Mouse (Mus musculus): Measurements from ENCODE around the gene Efna5.

The Efna5 gene

GRCm38 (mm10) chr17:62745286-62745685 lies 135.8 kb downstream of the Efna5 start:
- peak; percentile 43 for DNase-seq

GRCm38 (mm10) chr17:62744239-62744638 lies 136.9 kb downstream of the Efna5 start:
- peak; percentile 64 for DNase-seq

- DNase-seq, result no peak
Observed at GRCm38 (mm10) chr17:62741702-62742101, 139.4 kb downstream of the Efna5 start.

- peak; percentile 82 for DNase-seq
Observed at GRCm38 (mm10) chr17:62741020-62741419, 140.1 kb downstream of the Efna5 start.

- DNase-seq, result no peak
Observed at GRCm38 (mm10) chr17:62739993-62740392, 141.1 kb downstream of the Efna5 start.

- no peak for DNase-seq
Observed at GRCm38 (mm10) chr17:62737404-62737803, 143.7 kb downstream of the Efna5 start.

GRCm38 (mm10) chr17:62735943-62736342 lies 145.2 kb downstream of the Efna5 start:
- no peak for DNase-seq

GRCm38 (mm10) chr17:62734901-62735300 lies 146.2 kb downstream of the Efna5 start:
- no peak for DNase-seq

- no peak for DNase-seq
Observed at GRCm38 (mm10) chr17:62734067-62734466, 147.1 kb downstream of the Efna5 start.

- no peak for DNase-seq
Observed at GRCm38 (mm10) chr17:62729754-62730470, 151.2 kb downstream of the Efna5 start.

GRCm38 (mm10) chr17:62728142-62728917 lies 152.8 kb downstream of the Efna5 start:
- no peak for DNase-seq

GRCm38 (mm10) chr17:62726102-62726501 lies 155.0 kb downstream of the Efna5 start:
- no peak for DNase-seq

- no peak for DNase-seq
Observed at GRCm38 (mm10) chr17:62722962-62723361, 158.2 kb downstream of the Efna5 start.

GRCm38 (mm10) chr17:62721595-62721994 lies 159.5 kb downstream of the Efna5 start:
- DNase-seq, result no peak

- DNase-seq, result no peak
Observed at GRCm38 (mm10) chr17:62720740-62721450, 160.2 kb downstream of the Efna5 start.

- DNase-seq, result no peak
Observed at GRCm38 (mm10) chr17:62717426-62718131, 163.5 kb downstream of the Efna5 start.

GRCm38 (mm10) chr17:62713455-62713854 lies 167.7 kb downstream of the Efna5 start:
- DNase-seq, result peak; percentile 43

- DNase-seq, result no peak
Observed at GRCm38 (mm10) chr17:62706418-62706817, 174.7 kb downstream of the Efna5 start.

GRCm38 (mm10) chr17:62702020-62702814 lies 178.9 kb downstream of the Efna5 start:
- peak; percentile 41 for DNase-seq

- DNase-seq, result peak; percentile 77
Observed at GRCm38 (mm10) chr17:62700791-62701602, 180.1 kb downstream of the Efna5 start.

- peak; percentile 87 for DNase-seq
Observed at GRCm38 (mm10) chr17:62694958-62695437, 186.1 kb downstream of the Efna5 start.

Measured in heart, adult 11 months (tissue).